Mouse (Mus musculus) T-cell, adult 2 months (primary cell): ENCODE results near the gene Rps15.

Experiments
- DNase-seq: peaks from one replicate; pipeline ENCODE4 v3.0.0; 2022; ENCODE audit warnings: low spot score

The Rps15 gene

DNA sequence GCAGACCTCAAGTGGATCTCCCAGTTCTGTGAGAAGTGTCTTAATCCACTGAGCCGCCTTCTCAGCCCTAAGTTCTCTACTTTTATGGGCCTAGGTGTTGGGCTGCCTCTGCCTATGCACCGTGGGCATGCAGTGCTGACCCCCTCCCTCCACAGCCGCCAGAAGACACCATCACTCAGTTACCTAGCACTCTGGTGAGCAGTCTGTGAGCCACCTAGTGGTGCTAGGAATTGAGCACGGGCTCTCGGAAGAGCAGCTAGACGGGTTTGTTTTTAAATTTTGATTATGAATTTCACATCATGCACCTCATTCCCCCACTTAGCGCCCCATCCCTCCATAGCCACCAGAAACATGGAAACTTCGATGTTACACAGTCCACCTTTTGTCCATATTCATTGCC, 3.6 kb upstream of the Rps15 start:
- DNase-seq, result no peak

DNA sequence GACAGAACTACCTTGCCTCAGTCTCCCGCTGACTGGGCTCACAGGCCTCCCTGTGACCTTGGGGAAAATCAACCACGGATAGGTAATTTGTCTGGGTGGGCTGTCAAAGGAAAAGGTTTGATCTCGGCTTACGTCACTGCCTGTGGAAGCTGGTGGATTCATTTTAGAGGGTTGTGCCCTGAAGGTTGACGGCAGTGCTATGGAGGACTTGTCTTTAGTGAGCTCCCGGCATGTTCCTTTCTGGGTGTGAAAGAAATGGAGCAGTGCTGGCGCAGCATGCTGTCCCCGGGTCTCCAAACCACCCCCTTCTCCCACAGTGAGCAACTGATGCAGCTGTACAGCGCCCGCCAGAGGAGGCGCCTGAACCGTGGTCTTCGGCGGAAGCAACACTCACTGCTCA, 1.1 kb downstream of the Rps15 start:
- peak; percentile 31 for DNase-seq

DNA sequence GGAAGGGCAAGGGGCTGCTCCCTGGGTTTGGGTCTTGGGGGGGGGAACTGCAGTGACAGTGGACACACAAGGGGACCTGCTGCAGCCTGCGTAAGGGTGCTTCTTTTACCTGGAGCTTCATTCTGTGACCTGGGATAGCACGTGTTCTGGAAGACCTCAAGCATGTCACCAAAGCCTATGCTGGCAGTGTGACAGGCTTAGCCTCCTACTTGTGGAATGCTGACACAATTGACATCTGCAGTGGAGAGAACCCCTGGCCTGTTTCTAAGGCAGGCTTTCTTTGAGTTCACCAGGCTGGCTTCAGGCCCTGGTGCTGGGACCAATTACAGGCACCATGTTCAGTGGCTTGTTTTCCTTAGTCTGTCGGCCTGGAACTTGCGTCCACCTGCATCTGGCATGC, 2.1 kb downstream of the Rps15 start:
- DNase-seq, result no peak

DNA sequence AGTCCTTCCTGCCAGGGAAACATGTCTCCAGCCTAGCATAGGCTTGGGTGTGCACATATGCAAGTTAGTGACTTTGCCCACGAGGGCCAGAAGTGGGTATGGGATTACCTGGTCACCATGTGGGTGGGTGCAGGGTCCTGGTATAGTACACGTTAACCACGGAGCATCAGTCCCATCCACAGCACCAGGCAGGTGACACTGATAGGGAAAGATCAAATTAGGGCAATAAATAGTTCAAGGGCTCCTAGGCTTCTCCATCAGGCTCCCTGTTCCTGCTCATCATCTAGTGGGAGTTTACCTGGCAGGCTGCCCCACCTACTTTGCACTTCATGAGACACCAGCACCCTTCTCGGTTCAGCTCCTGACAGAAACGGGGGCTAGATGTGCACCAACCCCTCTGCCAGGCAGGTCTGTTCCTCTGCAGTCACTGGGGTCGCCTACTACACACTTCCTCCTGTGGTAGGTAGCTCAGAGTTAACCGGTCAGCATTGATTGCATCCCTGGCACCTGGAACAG, 2.6 kb downstream of the Rps15 start:
- no peak for DNase-seq

DNA sequence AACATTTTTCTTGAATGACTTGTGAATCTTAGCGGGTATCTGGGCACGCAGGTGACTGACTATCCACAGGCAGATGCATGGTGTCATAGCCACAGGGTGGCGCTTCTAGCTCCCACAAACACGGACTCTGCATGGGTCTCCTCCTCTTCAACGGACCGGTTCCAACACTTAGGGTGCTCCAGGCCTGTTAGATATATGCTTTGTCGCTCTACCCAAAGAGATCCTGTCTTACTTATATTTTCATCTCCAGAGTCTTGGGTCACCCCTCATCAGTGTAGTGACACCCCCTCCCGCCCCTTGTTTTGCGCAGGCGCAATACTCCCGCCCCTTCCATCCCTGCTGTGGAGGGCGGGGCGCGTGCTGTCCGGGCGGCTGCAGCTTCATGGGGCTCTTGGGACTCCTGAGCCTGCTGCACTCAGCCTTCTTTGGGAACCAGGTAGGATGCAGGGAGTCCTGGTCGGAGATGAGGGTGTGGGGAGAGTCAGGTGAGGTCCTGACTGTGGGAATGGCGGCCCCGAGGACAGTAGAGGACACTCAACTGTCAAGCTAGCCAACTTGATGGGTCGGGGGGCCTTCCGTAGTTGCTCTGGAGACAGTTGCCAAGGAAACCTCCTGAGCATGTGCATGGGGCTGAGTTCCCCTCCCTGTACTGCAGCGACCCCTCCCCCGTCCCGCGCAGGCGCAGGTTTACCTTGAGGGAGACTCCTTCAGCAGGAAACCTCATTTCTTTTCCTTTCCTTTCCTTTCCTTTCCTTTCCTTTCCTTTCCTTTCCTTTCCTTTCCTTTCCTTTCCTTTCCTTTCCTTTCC, 3.6 kb downstream of the Rps15 start, which contains the start of gene Apc2:
Apc2 (plus strand) TSS at position 360 of the 808 bp plus-strand sequence.
- DNase-seq, result peak; percentile 78

DNA sequence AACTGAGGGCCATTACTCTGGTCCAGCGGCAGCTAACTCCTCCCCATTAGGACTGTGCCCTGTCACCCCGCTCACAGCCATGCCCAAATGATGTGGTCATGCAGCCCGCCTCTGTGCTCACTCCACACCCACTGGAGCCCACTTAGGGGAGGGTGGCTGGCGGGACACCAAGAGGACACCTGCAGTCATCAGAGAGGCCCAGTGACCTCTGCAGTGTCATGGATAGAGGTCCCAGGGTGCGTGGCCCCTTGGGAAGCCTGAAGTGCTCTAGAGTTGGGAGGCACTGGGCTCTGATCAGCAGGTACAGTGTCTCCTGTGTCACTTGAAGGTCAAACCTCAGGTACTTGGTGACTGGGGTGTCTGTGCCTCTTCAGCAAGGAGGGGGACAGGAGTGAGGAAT, 4.6 kb downstream of the Rps15 start:
- DNase-seq, result no peak

DNA sequence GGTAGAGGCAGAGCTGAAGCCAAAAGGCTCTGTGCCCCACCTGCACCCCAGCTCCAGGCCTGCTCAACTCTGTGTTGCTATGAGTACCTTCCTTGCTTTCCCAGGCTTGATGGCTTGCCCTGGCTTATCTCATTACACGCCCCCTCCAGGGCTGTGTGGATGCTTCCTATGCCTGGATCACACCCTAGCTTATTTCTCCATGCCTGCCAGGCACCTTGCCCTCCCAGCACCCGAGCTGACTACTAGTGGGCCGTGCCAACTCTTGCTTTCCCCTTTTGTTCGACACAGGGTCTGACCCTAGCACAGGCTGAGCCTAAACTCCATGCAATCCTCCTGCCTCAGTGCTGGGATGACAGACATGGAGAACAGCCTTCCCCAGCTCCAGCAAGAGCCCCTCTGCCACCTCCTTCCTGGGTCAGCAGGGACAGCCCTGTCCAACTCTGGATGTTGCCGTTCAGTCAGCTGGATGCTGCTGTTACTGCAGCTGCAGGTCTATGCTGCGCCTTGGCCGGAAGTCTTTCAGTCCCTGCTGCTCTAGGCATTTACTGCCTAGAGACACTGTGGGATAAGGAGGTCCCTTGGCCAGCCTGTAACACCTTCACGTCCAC, 5.4 kb downstream of the Rps15 start:
- no peak for DNase-seq

DNA sequence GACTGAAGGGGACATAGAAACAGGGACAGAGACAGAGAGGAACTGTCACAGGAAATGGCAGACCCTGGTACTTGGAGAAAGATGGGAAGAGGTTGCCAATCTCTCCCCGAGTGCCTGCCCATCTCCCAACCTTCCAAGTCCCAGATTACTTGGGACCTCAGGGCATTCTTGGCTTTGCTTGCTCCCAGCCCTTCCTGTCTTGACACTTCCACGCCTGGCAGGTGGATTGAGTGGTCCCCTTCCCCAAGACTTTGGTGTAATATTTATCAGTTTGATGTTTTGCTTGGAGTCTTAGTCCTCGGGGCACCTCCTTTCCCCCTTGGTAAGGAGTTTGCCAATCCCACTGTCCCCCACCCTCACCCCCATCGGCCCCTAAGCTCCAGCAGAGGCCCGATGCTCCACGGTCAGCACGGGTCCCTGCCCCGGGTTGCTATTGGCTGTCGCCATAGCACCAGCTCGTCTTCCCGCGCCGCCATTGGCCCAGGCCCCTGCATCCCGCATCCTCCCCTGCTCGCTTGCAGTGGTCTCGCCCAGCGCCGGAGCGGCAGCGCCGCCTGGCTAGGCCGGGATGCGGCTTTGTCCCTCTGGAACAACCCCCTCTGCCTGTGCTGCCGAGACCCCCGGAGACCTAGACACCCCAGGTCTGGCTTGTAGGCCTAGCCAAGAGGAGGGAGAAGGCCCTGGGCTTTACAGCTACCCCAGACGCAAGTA, 6.5 kb downstream of the Rps15 start:
- DNase-seq, result no peak

DNA sequence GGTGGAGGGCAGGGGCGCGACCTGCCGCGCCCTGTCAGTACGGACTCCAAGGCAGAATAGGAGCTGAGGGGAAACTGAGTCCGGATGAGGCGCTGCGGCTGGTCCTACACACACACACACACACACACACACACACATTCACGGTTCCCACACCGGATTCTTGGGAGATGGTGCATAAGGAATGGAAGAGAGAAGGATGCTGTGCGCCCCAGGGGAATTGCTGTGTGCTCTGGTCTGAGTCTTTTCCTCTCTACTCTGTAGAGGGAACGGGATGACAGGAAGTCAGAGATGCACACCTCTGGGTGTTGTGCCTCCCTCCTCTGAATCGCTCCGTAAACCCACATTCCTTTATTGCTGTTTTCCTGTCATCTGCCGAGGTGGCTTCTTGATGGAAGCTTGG, 7.0 kb downstream of the Rps15 start:
- DNase-seq, result no peak

DNA sequence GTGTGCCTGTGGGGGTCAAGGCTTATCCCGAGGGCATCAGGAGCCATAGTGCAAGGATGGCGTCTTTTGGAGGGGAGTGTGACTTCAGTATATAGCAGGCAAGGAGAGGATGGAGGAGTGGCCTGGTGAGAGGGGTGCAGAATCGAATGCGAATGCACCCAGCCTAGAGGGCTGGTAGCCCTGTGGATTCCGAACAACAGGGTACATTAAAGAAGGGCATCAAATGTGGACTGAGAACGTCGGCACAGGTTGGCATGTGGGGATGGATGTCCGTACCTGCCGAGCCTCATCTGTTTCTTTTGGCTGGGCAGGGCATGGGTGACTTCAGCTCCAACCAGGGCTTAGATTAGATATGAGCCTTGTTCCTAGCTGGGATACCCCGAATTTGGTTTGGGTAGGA, 7.6 kb downstream of the Rps15 start:
- DNase-seq, result no peak

DNA sequence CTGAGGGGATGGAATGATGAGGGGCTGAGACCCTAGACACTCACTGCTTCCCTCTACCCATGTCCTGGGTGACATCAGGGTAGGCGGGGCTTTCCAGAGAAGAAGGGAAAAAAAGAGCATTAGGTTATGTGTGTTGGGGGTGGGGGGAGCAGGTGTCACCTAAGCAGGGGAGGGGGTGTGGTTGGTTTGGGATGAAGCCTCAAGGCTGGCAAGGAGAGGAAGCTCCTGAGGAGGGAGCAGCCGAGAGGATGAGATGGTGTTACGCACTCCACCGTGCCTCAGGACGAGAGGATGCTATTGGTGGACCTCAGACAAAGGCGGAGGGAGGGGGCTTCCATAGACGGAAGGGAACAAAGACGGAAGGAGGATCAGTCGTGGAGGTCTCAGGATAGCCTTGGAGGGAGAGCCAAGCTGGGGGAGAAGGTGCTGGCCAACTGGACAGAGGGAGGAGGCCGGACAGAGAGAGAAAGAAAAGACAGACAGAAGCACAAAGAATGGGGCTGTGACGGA, 8.5 kb downstream of the Rps15 start:
- DNase-seq, result no peak

DNA sequence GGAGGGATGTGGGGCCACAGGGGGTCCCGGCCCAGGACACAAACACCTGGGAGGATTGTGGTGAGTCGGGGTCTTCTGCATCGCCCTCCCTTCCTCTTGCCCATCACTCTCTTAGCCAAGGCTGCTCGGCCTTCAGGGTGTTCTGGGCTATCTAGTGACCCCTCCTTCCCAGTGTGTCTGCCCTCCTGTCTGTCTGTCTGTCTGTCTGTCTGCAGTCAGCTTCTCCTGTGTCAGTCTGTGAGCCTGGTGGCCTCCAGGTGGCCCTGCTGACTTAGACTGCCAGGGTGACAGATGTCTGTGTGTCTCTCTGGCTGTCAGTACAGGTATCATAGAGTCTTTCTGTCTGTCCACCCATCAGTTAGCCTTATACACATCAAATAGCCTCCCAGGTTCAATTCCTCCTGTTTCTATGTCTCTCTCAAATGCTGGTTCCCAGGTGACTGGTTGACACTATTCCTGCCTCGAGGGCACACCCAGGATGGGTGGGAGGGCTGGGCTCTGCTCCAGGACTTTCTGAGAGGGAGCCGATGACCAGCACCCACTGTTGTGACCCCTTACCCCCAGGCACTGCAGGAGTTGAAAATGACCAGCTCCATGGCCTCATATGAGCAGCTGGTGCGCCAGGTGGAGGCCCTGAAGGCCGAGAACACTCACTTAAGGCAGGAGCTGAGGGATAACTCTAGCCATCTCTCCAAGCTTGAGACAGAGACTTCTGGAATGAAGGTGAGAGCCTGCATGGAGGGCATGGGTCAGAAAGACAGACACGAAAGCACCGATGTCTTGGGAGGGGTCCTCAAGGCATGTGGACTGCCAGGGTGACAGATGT, 9.2 kb downstream of the Rps15 start:
- no peak for DNase-seq

DNA sequence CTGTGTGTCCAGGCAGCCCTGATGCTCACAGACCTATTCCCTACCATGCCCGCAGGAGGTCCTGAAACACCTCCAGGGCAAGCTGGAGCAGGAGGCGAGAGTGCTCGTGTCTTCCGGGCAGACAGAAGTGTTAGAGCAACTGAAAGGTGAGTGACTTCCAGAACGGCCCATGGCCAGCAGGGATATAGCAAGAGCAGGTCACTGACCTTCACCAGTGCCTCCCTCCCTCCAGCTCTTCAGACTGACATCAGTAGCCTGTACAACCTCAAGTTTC, 9.8 kb downstream of the Rps15 start:
- no peak for DNase-seq

DNA sequence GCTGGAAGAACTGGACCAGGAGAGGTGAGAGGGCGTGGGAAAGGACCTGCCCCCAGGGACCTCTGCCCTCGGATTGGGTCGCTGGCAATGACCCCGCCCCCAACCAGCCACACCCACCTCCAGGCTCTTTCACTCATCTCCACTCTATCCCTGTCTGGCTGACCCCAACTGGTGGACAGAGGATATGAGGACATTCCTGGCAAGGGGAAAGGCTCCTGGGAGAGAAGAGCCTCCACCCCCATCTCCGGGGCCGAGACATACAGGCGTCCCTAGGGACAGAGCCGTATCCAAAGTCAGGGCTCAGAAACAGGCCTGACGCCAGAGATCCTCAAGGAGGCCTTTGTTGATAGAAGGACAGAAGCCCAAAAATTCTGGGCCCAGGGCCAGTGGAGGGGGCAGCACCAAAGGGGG, 10.2 kb downstream of the Rps15 start:
- DNase-seq, result no peak

DNA sequence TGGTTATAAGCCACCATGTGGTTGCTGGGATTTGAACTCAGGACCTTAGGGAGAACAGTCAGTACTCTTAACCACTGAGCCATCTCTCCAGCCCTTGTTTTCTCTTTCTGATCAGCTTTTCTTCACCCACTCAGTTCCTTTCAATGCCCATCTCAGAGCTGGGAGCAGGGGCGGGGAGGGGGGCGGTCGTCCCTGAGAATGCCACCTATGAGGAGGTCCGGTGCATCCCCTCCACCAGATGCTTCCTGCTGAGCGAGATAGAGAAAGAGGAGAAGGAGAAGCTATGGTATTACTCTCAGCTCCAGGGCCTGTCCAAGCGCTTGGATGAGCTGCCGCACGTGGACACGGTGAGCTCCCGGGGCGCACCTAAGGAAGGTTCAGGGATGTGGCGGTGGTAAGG, 12.2 kb downstream of the Rps15 start:
- no peak for DNase-seq

DNA sequence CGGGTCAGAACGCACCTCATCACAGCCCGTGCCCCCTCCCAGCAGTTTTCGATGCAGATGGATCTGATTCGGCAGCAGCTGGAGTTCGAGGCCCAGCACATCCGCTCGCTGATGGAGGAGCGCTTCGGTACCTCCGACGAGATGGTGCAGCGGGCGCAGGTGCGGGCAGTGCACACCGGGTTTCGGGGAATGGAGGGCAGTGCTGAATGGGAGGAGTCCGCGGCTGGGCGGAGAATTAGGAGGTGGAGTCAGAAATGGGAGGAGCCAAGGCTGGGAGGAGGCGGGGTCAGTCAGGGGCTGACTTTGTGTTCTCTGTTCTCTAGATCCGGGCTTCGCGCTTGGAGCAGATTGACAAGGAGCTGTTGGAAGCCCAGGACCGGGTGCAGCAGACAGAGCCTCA, 12.6 kb downstream of the Rps15 start:
- peak; percentile 54 for DNase-seq

DNA sequence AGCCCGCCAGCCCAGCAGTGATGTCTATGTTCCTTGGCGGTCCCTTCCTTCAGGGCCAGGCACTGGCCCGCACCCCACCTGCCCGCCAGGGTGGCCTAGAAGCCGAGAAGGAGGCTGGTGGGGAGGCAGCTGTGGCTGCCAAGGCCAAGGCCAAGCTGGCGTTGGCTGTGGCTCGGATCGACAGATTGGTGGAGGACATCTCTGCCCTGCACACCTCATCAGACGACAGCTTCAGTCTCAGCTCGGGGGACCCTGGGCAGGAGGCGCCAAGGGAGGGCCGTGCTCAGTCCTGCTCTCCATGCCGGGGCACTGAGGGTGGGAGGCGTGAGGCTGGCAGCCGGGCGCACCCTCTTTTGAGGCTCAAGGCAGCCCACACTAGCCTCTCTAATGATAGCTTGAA, 19.3 kb downstream of the Rps15 start:
- DNase-seq, result no peak

DNA sequence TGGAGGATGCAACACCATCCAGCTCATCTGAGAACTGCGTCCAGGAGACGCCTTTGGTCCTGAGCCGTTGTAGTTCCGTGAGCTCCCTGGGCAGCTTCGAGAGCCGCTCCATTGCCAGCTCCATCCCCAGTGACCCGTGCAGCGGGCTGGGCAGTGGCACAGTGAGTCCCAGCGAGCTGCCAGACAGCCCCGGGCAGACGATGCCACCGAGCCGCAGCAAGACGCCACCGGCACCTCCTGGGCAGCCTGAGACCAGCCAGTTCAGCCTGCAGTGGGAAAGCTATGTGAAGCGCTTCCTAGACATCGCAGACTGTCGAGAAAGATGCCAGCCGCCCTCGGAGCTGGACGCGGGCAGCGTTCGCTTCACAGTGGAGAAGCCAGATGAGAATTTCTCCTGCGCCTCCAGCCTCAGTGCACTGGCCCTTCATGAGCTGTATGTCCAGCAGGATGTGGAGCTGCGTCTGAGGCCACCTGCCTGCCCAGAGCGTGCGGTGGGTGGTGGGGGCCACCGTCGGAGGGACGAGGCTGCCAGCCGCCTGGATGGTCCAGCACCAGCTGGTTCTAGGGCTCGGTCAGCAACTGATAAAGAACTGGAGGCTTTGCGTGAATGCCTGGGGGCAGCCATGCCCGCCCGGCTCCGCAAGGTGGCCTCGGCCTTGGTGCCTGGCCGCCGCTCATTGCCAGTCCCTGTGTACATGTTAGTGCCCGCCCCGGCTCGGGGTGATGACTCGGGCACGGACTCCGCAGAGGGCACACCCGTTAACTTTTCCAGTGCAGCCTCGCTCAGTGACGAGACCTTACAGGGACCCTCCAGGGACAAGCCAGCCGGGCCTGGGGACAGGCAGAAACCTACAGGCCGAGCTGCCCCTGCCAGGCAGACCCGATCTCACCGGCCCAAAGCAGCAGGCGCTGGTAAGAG, 20.6 kb downstream of the Rps15 start:
- DNase-seq, result no peak

DNA sequence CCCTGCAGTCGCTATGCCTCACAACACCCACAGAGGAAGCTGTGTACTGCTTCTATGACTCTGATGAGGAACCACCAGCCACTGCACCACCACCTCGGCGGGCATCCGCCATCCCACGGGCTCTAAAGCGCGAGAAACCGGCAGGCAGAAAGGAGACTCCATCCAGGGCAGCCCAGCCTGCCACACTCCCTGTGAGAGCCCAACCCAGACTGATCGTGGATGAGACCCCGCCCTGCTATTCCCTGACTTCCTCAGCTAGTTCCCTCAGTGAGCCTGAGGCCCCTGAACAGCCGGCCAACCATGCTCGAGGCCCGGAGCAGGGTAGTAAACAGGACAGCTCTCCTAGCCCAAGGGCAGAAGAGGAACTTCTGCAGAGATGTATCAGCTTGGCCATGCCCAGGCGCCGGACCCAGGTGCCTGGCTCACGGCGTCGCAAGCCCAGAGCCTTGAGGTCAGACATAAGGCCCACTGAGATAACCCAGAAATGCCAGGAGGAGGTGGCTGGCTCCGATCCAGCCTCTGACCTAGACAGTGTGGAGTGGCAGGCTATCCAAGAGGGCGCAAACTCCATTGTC, 21.5 kb downstream of the Rps15 start:
- no peak for DNase-seq

DNA sequence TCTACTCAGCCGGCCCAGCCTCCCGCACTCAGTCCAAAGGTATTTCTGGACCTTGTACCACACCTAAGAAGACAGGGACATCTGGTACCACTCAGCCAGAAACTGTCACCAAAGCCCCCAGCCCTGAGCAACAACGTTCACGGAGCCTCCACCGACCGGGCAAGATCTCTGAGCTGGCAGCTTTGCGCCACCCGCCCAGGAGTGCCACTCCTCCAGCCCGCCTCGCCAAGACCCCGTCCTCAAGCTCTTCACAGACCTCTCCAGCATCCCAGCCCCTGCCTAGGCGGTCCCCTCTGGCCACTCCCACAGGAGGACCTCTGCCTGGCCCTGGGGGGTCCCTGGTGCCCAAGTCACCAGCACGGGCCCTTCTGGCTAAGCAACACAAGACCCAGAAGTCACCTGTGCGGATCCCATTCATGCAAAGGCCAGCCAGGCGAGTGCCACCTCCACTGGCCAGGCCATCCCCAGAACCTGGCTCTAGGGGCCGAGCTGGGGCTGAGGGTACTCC, 22.3 kb downstream of the Rps15 start:
- no peak for DNase-seq
